Comparison of ENCODE assay signal across 9 mouse cellular contexts in the genomic region with DNA sequence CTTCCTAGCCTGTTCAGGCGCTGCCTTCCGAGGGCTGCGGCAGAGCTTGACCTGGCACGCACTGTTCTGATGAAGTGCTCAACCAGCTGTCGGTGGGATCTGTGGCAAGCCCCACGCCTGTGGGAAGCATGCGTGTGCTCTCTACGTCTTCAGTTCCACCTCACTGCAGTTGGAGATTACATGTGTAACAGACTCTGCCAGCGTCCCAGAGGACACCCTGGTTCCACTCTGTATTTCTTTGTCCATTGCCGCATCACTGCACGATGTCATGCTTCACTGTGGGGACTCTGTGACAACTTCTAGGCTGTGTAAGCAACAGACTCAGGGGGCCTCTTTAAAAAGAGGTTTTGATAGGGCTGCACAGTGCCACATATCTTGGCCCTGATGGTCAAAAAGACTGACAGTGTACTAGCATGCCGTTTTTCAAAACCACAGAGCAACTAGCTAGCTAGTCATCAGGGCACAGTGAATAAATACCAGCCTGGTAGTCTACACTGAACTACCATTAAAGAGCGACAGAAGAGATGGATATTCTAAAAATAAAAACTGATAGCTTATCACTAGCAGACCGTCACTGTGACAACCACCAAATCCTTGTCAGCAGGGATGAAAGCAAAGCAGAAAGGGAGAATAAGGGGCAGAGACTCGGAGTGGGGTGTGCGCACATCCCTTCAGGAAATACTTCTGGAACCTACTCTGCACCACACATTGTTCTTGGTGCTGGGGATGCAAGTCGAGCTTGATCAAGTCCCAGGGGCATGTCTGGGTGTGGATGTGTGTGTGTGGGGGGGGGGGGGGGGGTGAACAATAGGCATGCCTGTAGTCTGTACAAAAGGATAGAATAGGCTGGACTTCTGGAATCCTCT. TPM values are rescaled to one million over a fixed set of nuclear protein-coding genes. Genes with fewer than 3 reads are reported as not detected.
DNase-seq lines count a peak whose midpoint lies in the region; ATAC-seq and TF ChIP-seq lines count a peak whose summit lies in the region.
"Had no signal": no experiment of that assay in that cellular context is flagged by ENCODE, and none has a peak within 500 bp of the region (broad histone marks: within the 10 kb centered on the region; RNA-seq: fewer than 3 reads in every experiment).

No protein-coding gene starts in this region.

- 38% methylated on average over 17 of the region's 17 CpGs for WGBS in heart, postnatal 0 days
- WGBS in liver, postnatal 0 days (ENCODE audit: insufficient replicate concordance): 54% methylated on average over 17 of the region's 17 CpGs

- ATAC-seq in heart, postnatal 0 days (ENCODE audit: insufficient read depth, low read depth): 0 out of 2 replicates have a peak, but pooled peaks have one; percentile 8
- ATAC-seq in liver, postnatal 0 days: peak; percentile 71

- H3K9ac ChIP-seq in heart, postnatal 0 days (replicated peaks; ENCODE audit: low read depth, low read length): no peak overlapping the region
- no peak overlapping the region for H3K9ac ChIP-seq in liver, postnatal 0 days (replicated peaks)

- TF ChIP-seq CTCF in heart, postnatal 0 days (IDR thresholded peaks at IDR 0.05; ENCODE audit: low read depth): no peak
- TF ChIP-seq CTCF in liver, postnatal 0 days (IDR thresholded peaks at IDR 0.05; ENCODE audit: low read depth): no peak

- peaks cover 25% of the 10 kb centered on the region for H3K4me1 ChIP-seq in heart, postnatal 0 days (ENCODE audit: control insufficient read depth, insufficient read depth)
- peaks cover 22% of the 10 kb centered on the region for H3K4me1 ChIP-seq in liver, postnatal 0 days (ENCODE audit: insufficient read depth)

- peak overlapping the region; percentile 69 for H3K27ac ChIP-seq in heart, postnatal 0 days (ENCODE audit: low read depth)
- peak overlapping the region; percentile 57 for H3K27ac ChIP-seq in liver, postnatal 0 days (ENCODE audit: low read depth)

- H3K27me3 ChIP-seq in heart, postnatal 0 days (ENCODE audit: control insufficient read depth, insufficient read depth, low read length): no peaks in the 10 kb centered on the region
- H3K27me3 ChIP-seq in liver, postnatal 0 days (ENCODE audit: insufficient read depth, low read length): no peaks in the 10 kb centered on the region
- no peaks in the 10 kb centered on the region for H3K27me3 ChIP-seq in splenic B cell, adult 2 months (ENCODE audit: control insufficient read depth, insufficient read depth, low read length, poor library complexity, severe bottlenecking)

- H3K4me2 ChIP-seq in heart, postnatal 0 days (ENCODE audit: low read depth, low read length): no peak overlapping the region
- 0 out of 2 replicates have a peak overlapping the region, but pooled peaks have one; percentile 13 for H3K4me2 ChIP-seq in liver, postnatal 0 days (ENCODE audit: low read depth, low read length)

- H3K9me3 ChIP-seq in heart, postnatal 0 days (replicated peaks; ENCODE audit: control insufficient read depth, low read length): no peaks in the 10 kb centered on the region; the same call in 1 of the 2 replicates
- H3K9me3 ChIP-seq in liver, postnatal 0 days (ENCODE audit: low read length): no peaks in the 10 kb centered on the region

- 0 out of 2 replicates have a peak, but pooled peaks have one; percentile 35 for TF ChIP-seq EP300 in heart, postnatal 0 days (IDR thresholded peaks at IDR 0.05; ENCODE audit: low read depth)
- no peak for TF ChIP-seq EP300 in liver, postnatal 0 days (IDR thresholded peaks at IDR 0.05; ENCODE audit: low read depth)

- peaks cover 26% of the 10 kb centered on the region for H3K36me3 ChIP-seq in heart, postnatal 0 days (replicated peaks; ENCODE audit: control insufficient read depth, insufficient read depth, low read length)
- peaks cover 11% of the 10 kb centered on the region for H3K36me3 ChIP-seq in liver, postnatal 0 days (replicated peaks; ENCODE audit: insufficient read depth, low read length)
- no peaks in the 10 kb centered on the region for H3K36me3 ChIP-seq in splenic B cell, adult 2 months (ENCODE audit: control insufficient read depth, insufficient read depth, low read length, poor library complexity, severe bottlenecking)

- peak; percentile 40 to 47 for DNase-seq in spleen, postnatal 36 days (ENCODE audit: low spot score in 2 of 2)
- no peak for DNase-seq in spleen, postnatal 4 days (ENCODE audit: low spot score in 2 of 2)
- peak; percentile 32 for DNase-seq in heart, postnatal 0 days (ENCODE audit: low spot score)
- DNase-seq in liver, postnatal 0 days: peak; percentile 37
- DNase-seq in splenic B cell, adult 2 months (ENCODE audit: low read depth, low spot score): peak; percentile 75
- DNase-seq in adrenal gland, postnatal 25 days: no peak
- no peak for DNase-seq in kidney, adult 18-20 months
- no peak for DNase-seq in kidney, adult 11 months
- DNase-seq: cerebellum, adult 18-20 months had no signal

- no peak overlapping the region for H3K4me3 ChIP-seq in heart, postnatal 0 days (ENCODE audit: low read depth, low read length)
- no peak overlapping the region for H3K4me3 ChIP-seq in liver, postnatal 0 days (ENCODE audit: low read depth, low read length)

RNA-seq across cellular contexts. Expression of a gene that starts 20.7 kb away (rescaled TPM):
- total RNA-seq in heart, postnatal 0 days (2014; rRNA removed; ENCODE audit: low replicate concordance): 5.4 and 21.1 TPM in 2 replicates
- 8.0 and 8.4 TPM in 2 replicates for polyA plus RNA-seq in heart, postnatal 0 days (2015; fragmentation: Nextera tagmentation; extraction: Ambion mirVana)
- 4.3 and 4.8 TPM in 2 replicates for polyA plus RNA-seq in liver, postnatal 0 days (2015; fragmentation: Nextera tagmentation; extraction: Ambion mirVana)
- total RNA-seq in adrenal gland, postnatal 25 days (2021): 7.4 and 8.1 TPM in 2 replicates

Comparison
In these comparisons a context has a peak if more than half of its experiments do, and no peak if none do; other contexts are left out.
1. DNase-seq: peak in spleen, postnatal 36 days (2 of 2), heart, postnatal 0 days (single experiment), liver, postnatal 0 days (single experiment) and splenic B cell, adult 2 months (single experiment); none in spleen, postnatal 4 days (0 of 2), adrenal gland, postnatal 25 days (single experiment), kidney, adult 18-20 months (single experiment) and kidney, adult 11 months (single experiment).